Mouse (Mus musculus): Measurements from ENCODE around the gene Lamb3. TPM values are rescaled to one million over a fixed set of nuclear protein-coding genes. Genes with fewer than 3 reads are reported as not detected.
"Not testable (repeated sequence)": the region's sequence is repeated elsewhere in the genome, so short reads cannot be mapped to it uniquely, and the experiment has no call there.

The Lamb3 gene
- total RNA-seq, 2 experiments from 2014 or later = 1.4 to 1.7 TPM

- DNase-seq (ENCODE audit: low spot score in 2 of 2) = peak; percentile 46 to 53
Observed at GRCm38 (mm10) chr1:193272916-193273601, 65.6 kb downstream of the Lamb3 start, which contains the start of gene G0s2. TSS of gene G0s2 (minus strand) at chr1:193273217.

DNA sequence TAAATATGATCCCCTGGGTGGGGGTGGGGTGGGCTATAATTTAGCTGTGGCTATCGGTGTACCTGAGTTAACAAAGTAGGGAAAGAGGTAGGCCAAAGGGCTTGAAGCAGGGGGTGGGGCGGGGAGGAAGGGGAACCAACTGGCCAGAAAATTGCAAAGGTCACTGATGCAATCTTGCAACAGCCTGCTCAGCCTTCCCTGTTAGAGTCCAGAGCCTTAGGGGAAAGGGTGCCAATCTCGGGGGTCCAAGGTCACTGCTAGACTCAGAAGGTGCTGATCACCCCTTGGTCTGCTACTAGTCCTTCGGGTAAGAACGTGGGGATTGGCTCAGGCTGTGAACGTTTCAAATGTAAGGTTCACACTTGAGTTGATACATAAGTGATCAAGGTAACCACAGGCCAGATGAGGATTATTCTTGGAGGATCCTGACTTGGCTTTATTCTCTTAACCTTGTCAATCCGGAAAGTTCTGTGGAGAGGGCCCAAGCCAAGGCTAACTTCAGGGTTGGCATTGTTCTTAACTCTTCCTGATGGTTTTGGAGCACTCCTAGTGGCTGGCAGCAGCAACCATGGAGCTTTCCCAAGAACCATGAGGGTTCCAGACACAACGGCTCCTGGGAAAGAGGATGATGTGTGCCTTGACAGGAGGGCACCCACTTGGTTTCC lies 67.0 kb downstream of the Lamb3 start:
- DNase-seq (ENCODE audit: low spot score in 2 of 2) = no peak

DNA sequence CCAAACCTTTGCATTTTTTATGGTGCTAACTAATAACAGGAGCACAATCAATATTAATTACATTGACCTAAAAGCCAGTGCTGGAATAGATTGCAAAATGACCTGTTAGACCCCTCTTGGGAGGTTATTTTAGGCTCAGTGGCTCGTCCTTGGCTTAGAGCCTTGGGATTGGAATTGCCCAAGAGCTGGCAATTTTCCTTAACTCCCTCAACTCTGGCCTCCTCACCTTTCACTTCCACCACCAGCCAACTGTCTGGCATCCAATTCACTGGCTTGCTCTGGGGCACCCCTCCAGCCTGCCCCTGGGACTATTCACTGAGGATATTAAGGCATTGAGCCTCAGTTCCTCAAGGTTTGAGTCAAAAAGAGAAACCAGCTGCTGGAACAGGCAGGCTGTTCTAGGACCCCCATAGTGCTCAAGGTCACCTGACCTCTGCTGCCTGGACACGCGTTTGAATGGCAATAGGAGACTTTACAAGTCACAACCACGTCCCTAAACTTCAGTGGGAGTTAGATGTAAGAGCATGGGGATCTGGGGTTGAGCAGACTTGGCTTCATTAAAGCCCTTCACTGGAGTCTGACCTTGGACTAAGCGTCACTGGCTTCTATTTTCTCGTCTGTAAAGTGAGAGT lies 71.0 kb downstream of the Lamb3 start:
- no peak for DNase-seq (ENCODE audit: low spot score in 2 of 2)

- DNase-seq (ENCODE audit: low spot score in 2 of 2) = no peak
Observed at GRCm38 (mm10) chr1:193279492-193279891, 72.0 kb downstream of the Lamb3 start.

GRCm38 (mm10) chr1:193281344-193281743 lies 73.8 kb downstream of the Lamb3 start:
- DNase-seq (ENCODE audit: low spot score in 2 of 2) = no peak

DNA sequence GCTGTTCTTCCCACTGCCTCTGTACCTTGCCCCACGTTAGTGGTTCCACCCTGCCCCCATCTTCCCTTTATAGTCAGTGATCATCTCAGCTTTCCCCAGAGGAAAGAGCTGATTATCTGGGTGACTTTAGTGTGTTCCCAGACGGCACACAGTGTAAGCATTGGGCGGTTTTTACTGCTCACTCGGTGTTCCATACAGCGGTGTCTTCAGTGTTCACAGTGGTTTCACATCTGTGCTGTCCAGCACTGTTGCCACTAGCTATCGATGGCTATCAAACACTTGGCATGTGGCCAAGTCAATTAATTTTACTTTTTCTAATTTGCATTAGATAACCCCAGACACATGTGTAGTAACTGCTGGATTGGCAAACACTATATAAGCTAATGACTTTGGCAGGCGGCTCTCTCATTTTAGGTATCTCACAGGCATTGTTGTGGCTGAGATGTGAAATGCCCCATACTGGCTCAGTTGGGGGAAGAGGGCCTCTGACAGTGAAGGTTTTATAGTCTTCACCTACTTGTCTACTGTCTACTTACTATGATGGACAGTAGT lies 76.8 kb downstream of the Lamb3 start:
- DNase-seq (ENCODE audit: low spot score in 2 of 2) = no peak

DNA sequence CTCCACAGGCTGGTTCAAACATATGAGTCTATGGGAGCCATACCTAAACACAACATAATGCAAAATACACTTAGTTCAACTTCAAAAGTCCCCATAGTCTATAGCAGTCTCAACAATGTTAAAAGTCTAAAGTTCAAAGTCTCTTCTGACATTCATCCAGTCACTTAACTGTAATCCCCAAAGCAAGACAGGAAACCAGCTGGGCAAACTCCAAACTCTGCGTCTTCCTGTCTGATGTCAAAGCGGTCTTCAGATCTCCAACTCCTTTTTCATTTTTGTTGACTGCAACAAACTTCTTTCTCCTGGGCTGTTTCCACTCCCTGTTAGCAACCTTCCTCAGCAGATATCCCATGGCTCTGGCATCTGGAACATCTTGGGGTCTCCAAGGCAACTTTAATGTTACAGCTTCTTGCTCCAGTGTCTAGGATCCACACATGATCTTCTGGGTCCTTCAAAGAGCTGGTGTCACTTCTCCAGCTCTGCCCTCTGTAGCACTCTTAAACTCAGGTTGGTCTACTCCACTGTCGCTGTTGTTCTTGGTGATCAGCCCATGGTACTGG lies 78.3 kb downstream of the Lamb3 start:
- not testable (repeated sequence) for DNase-seq (ENCODE audit: low spot score in 2 of 2)

DNA sequence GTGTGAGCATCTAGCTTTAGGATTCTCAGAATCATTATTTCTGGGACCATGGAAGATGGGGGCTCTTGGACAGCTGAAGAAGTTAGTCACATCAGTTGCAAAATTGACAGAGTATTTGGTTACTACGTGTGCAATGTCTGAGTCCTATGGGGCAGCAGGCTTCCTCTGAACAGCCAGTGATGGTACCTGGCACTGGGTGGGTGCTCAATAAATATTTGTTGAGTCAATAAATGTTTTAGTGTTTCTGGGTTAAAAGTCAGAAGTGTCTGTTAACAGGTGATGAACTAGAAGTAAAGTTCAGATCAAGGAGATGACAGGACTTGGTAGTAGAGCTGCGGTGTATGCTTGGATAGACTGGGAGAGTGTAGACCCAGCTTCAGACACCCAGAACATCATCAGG lies 80.1 kb downstream of the Lamb3 start:
- no peak for DNase-seq (ENCODE audit: low spot score in 2 of 2)

GRCm38 (mm10) chr1:193289076-193289475 lies 81.6 kb downstream of the Lamb3 start:
- no peak for DNase-seq (ENCODE audit: low spot score in 2 of 2)

DNA sequence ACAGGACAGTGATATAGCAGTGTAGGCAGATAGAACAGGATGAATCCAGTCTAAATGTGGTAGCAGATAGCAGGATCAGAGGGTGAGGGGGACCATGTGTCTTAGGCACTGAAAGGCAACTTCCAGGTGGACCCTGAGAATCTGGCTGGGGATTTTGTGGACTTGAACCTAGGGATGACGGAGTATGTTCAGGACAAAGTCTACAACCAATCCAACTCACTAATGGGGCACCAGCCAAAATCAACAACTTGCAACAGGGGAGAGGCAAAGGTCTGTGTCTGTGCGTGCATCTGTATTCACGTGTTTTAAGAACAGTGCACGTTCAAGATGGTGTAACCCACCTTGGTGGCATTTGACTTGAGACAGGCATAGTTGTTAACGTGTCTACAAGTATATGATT lies 82.4 kb downstream of the Lamb3 start:
- DNase-seq (ENCODE audit: low spot score in 2 of 2) = no peak

GRCm38 (mm10) chr1:193290686-193291085 lies 83.2 kb downstream of the Lamb3 start:
- no peak for DNase-seq (ENCODE audit: low spot score in 2 of 2)

GRCm38 (mm10) chr1:193293039-193293438 lies 85.5 kb downstream of the Lamb3 start:
- DNase-seq (ENCODE audit: low spot score in 2 of 2) = no peak

GRCm38 (mm10) chr1:193293926-193294325 lies 86.4 kb downstream of the Lamb3 start:
- DNase-seq (ENCODE audit: low spot score in 2 of 2) = no peak

DNA sequence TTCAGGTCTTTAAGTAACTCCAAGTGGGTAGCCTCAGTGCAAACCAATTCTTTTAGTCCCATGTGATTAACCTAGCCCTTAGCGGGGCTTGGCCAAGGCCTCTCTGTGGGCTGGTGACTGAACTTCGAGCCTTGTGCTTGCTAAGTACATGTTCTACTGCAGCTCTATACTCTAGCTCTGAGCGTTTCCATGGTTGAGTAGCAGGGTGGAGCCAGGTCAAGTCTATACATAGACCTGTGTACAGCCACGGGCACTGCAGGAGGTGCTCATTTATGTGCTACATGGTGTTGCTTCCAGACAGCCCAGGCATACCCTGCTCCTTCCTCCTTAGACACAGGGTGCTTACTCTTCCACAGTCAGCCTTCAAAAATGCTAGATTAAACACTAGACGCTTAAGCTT lies 88.4 kb downstream of the Lamb3 start:
- DNase-seq (ENCODE audit: low spot score in 2 of 2) = no peak

- DNase-seq (ENCODE audit: low spot score in 2 of 2) = no peak
Observed at GRCm38 (mm10) chr1:193298141-193298765, 90.8 kb downstream of the Lamb3 start.

DNA sequence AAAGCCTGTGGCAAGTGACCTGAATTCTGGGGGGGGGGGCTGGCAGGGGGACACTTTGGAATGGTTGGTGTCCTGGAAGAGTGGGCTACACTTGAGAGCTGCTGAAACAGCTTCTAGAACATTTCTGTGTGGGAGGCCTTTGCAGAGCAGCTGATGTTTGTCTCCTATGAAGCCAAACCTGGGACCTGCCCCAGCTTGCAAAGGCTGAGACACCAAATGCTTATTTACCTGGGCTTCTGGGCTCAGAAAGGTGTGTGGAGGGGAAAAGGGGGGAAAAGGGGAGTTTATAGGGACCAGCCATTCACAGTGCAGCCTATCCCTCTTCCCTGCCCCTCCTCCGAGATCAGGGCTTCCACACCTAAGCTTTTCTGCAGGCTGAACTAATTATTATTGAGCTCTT lies 92.5 kb downstream of the Lamb3 start:
- no peak for DNase-seq (ENCODE audit: low spot score in 2 of 2)

DNA sequence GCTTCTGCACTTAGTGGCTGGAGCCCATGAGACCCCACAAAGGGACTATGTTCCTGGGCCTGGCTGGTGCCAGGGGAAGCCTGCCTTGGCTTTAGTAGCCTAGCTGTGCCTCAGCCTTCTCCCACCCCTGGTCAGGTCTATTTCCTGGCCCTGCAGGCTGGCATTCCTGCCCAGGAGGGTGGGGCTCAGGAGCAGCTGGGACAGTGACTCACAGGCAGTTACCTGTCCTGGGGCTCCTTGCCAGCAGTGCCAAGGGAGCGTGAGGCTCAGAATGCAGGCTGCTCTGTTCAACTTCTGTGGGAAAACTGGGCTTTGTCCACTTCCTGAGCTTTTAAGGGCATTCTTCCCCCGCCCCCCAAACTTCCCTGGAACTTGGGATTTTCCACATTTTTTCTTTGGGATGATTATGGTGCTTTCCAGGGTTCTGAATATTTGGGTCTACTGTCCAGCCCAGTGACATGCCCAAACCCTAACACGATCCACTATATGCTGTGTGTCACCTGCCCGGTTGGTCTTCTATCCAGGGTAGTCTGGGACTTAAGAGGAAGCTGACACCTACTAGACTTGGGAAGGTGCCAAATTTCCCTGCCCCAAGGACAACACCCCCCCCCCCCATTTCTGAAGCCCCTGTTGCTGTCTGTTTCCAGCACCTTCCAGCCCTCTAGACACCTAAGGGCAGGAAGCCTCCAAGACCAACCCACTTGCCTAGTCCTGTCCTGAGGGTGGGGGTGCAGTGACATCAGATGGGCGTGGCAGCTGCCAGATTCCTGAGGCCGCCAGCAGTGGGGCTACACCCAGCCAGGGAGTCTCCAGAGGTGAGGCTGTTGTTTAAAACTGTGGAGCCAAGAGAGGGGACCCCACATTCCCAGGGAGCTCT lies 94.0 kb downstream of the Lamb3 start:
- DNase-seq (ENCODE audit: low spot score in 2 of 2) = no peak

- DNase-seq (ENCODE audit: low spot score in 2 of 2) = no peak
Observed at GRCm38 (mm10) chr1:193302093-193302405, 94.5 kb downstream of the Lamb3 start.

GRCm38 (mm10) chr1:193303096-193303495 lies 95.6 kb downstream of the Lamb3 start:
- no peak for DNase-seq (ENCODE audit: low spot score in 2 of 2)

DNA sequence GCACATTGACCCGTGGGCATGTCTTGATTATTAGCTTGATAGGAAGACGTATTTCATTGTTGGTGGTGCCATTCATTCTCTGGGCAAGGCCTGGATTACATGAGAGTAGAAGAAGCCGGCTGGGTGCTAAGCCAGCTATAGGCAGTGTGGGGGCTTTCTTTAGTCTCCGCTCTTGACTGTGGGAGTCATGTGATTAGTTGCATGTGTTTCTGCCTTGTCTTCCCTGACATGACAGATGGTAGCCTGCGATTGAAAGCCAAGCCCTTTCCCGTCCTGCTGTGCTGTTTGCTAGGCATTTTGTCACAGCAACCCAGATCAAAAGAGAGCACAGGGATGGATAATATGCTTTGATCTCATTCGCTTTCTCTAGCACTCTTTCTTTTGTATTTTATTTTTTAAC lies 97.9 kb downstream of the Lamb3 start:
- no peak for DNase-seq (ENCODE audit: low spot score in 2 of 2)

- DNase-seq (ENCODE audit: low spot score in 2 of 2) = no peak
Observed at GRCm38 (mm10) chr1:193306832-193307231, 99.3 kb downstream of the Lamb3 start.
